Mouse (Mus musculus) cortical plate, adult 2 months (tissue): ENCODE results near the gene Lmtk3.

Experiments
- CTCF ChIP-seq: fragments of 200-500 bp; IDR thresholded peaks from 2 replicates; pipeline ENCODE4 v1.5.1; 2011; ENCODE audit warnings: mild to moderate bottlenecking, control low read depth, low read length; ENCODE audit not compliant: insufficient read depth; ENCODE audit errors: extremely low read depth
- POLR2A ChIP-seq: fragments of 200-500 bp; IDR thresholded peaks from 2 replicates; pipeline ENCODE4 v1.6.1; 2011; ENCODE audit warnings: mild to moderate bottlenecking, low read length, control low read depth; ENCODE audit not compliant: insufficient read depth; ENCODE audit errors: extremely low read depth

DNA sequence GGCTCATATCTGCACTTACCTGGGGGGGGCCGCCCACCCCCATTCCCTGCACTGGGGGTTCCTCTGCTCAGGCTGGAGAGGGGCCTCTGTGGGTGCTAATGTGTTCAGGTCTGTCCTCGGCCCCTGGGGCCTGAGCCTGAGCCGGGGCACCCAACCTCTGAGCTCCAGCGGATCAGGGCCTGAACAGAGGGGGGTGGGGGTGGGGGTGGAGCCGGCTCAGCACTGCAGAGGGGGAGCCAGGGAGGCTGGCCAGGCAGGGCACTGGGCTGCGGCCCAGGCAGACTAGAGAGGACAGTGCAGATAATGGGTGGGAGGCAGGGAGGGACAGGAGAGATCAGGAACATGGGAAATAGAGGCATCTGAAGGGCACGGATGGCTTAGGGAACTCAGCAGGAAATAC, 41.1 kb downstream of the Lmtk3 start, which contains the start of gene Kcnj14:
- TF ChIP-seq CTCF (no peak), POLR2A (no peak)
